Mouse (Mus musculus): Measurements from ENCODE around the gene Rbck1.

Rbck1 gene

DNA sequence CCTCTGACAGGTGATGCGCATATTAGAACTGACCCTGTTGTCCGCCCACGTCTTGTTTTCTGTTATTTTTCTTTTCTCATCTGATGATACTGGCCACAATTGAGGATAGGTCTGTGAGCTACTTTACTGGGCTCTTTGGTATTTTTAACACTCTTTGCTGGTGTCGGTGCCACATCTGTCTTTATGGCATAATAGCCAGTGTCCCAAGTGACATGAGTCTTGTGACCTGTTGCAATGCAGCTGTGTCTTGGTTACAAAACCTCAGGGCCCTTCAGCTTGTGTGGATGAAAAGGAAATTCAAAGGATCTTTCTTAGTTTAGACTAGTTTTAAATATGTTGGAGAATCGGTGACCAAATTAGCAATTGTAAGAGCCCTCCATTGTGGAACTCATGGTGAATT, 37.9 kb downstream of the Rbck1 start:
- DNase-seq (ENCODE audit: low read depth): no peak

- DNase-seq (ENCODE audit: low read depth): peak; percentile 94
Measured at GRCm38 (mm10) chr2:152293727-152294475, 38.6 kb downstream of the Rbck1 start, which contains the start of gene Tbc1d20. Gene Tbc1d20, plus strand, starts transcription at chr2:152293828.

GRCm38 (mm10) chr2:152293179-152293726, 39.2 kb downstream of the Rbck1 start:
- no peak for DNase-seq (ENCODE audit: low read depth)

DNA sequence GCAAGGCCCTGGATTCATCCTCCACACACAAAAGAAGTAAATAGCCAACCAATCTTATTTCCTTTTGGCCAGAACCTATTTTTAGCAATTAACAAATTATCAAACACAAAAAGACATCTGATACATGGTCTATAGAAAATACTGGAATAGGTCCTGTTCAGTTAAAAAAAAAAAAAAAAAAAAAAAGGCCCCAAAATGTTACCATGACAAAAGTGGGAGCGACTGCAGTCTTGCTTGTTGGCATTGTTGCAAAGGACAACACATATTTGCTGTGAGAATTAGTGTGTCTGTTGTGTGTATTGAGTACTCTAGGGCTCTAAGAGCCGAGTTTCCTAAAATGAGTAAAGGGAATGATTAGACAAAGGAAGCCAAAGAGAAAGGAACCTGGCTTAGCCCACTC, 40.0 kb downstream of the Rbck1 start:
- DNase-seq (ENCODE audit: low read depth): no peak

- peak; percentile 39 for DNase-seq (ENCODE audit: low read depth)
Measured at GRCm38 (mm10) chr2:152289623-152290022, 42.8 kb downstream of the Rbck1 start.

DNA sequence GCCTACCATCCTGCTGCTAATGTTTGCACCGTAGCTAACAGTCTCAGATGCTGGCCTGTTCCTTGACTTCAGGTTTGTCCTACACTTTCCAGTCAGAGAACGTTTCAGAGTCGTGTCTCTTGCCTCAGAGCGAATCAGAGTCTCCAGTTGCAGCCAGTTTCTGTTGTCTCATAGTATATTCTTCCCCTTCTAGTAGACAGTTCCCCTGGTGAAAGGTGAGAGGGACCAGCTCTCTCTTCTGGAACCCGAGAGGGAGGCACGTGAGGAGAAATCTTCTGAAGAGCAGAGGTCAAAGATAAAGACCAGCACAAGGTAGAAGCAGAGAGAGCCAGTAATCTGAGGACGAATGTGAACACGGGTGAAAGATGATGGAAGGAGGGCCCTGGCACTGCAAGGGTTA, 44.4 kb downstream of the Rbck1 start:
- no peak for DNase-seq (ENCODE audit: low read depth)

- DNase-seq (ENCODE audit: low read depth): no peak
Measured at GRCm38 (mm10) chr2:152287560-152287959, 44.9 kb downstream of the Rbck1 start.

GRCm38 (mm10) chr2:152281407-152281806, 51.0 kb downstream of the Rbck1 start:
- peak; percentile 45 for DNase-seq (ENCODE audit: low read depth)

GRCm38 (mm10) chr2:152273639-152274038, 58.8 kb downstream of the Rbck1 start:
- DNase-seq (ENCODE audit: low read depth): peak; percentile 45

Measured in NIH3T3 (cell line).